Mouse (Mus musculus) c-Kit-positive CD71-positive TER-119-negative erythroid progenitor cells, embryonic 14.5 days (primary cell): ENCODE results near the gene Nudt22.
"Not testable (repeated sequence)": the region's sequence is repeated elsewhere in the genome, so short reads cannot be mapped to it uniquely, and the experiment has no call there.

Experiments
- DNase-seq: peaks from one replicate; pipeline ENCODE4 v3.0.0-alpha.2; 2013; ENCODE audit warnings: low read depth

Nudt22 gene

GRCm38 (mm10) chr19:6995255-6995991, 494 bp downstream of the Nudt22 start:
- no peak for DNase-seq

DNA sequence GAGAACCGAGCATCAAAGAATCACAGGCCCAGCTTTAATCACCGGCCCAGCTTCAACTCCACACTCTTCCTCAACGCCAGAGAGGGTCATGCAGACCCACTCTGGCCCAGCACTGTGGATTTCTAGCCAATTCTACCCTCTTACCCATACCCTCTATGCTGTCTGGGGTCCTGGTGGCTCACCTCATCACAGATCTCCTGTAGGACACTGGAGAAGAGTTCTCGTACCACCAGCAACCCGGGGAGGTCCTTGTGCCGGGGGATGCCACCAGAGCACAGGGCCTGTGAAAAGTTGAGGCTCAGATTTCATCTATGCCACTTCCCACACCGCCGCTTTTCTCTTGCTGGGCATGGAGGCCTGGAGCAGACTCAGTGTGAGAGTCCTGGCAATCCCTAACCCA, 1.4 kb downstream of the Nudt22 start:
- DNase-seq = no peak

DNA sequence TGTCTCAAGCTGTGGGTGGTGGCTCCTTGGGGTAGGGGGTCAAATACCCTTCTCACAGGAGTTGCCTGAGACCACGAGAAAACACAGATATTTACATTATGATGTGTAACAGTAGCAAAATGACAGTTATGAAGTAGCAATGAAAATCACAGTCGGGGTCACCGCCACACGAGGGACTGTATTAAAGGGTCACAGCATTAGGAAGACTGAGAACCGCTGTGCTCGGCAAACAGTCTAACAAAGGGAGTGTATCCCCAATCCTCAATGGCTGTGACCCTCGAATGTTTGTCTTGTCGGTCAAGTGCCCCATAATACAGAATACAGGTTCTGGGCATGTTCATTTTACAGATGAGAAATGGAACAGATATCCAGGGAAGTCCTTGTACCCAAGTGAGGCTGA, 1.9 kb downstream of the Nudt22 start:
- no peak for DNase-seq

GRCm38 (mm10) chr19:6993011-6993770, 2.7 kb downstream of the Nudt22 start:
- no peak for DNase-seq

- DNase-seq = peak; percentile 98
Observed at GRCm38 (mm10) chr19:6992011-6992858, 3.7 kb downstream of the Nudt22 start, which contains the start of gene Dnajc4. Dnajc4 (minus strand) TSS chr19:6992572.

- not testable (repeated sequence) for DNase-seq
Observed at GRCm38 (mm10) chr19:6991166-6991565, 4.8 kb downstream of the Nudt22 start.

DNA sequence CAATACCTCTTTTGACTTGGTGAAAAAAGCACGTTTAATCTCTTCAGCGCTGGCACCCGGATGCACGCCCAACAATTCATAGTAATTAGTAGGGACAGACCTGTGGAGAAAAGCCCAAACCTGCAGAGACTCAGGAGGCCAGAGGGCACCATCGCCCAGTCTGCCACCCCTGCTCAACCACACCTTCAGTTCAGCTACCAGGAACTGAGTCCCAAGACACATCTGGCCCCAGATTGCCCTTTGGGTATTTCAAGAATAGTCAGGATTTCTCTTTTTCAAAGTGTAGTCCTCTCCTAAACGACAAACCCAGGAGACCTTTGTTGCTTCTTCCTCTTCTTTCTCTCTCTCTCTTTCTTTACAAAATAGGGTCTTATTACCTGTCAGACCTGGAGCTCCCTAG, 5.2 kb downstream of the Nudt22 start:
- DNase-seq = no peak

DNA sequence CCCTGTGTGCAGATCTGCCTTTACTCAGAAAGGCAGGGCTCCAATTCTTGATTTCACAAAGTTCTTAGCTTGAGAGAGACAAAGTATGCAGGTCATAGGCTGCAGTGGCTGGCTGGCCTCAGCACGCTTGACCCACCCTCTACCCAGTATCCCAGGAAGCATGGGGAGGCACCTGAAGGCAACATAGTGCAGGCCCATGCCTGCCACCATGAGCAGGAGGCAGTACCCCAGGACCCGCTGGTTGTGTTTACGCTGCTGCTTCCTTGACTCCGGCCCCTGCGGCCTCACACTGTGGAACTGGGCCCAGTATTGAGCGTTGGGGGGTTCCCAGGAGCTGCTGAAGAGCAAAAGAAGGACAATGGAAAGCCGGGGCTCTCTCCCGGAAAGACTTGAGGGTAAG, 6.7 kb downstream of the Nudt22 start:
- no peak for DNase-seq

DNA sequence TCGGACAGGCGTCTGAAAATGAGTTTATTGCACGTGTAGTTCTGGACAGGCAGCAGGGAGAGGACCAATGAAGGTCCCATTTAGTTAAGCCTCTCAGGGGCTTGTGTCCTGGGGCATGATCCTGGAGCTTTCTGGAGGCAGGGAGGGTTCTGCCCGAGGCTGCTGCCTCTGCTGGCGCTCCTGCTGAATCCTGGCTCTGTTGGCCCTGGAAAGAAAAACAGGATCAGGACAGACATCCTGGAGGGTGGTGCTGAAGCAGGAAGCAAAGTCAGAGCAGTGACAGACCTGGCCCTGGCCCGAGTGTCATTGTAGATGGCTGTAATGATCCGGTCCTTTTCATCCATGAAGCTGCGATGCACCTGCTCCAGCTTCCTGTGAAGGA, 8.0 kb downstream of the Nudt22 start:
- no peak for DNase-seq

GRCm38 (mm10) chr19:6987061-6987903, 8.6 kb downstream of the Nudt22 start, which contains the start of gene Vegfb:
Vegfb (minus strand) TSS chr19:6987651.
- DNase-seq = no peak

DNA sequence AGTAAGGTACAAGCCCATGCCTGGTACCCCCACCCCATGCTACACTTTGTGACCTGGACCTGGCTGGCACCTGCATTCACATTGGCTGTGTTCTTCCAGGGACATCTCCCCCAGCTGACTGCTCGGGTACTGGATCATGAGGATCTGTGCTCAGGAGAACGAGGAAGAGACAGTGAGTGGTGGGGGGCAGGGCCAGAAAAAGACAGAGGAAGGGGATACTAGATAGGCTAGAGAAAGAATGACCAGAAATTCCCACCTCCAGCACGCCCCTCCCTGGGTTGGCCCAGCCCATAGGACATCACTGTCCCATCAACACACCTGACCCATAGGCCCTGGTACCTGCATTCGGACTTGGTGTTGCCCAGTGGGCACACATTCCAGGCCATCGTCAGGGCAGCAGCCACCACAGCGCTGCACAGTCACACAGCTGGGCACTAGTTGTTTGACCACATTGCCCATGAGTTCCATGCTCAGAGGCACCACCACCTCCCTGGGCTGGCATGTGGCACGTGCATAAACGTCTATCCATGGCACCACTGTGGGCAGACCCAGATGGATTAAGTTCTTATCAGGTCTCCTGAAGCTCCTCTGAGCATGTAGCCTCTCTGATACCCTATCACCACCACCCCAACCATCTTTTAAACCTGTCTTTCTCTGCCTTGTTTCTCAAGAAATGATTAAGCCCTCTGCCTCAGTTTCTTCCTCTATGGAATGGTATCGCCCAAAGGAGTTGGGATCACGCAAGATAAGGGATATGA, 9.8 kb downstream of the Nudt22 start:
- no peak for DNase-seq

- DNase-seq = no peak
Observed at GRCm38 (mm10) chr19:6985300-6985699, 10.6 kb downstream of the Nudt22 start.

GRCm38 (mm10) chr19:6983621-6984020, 12.3 kb downstream of the Nudt22 start:
- no peak for DNase-seq

DNA sequence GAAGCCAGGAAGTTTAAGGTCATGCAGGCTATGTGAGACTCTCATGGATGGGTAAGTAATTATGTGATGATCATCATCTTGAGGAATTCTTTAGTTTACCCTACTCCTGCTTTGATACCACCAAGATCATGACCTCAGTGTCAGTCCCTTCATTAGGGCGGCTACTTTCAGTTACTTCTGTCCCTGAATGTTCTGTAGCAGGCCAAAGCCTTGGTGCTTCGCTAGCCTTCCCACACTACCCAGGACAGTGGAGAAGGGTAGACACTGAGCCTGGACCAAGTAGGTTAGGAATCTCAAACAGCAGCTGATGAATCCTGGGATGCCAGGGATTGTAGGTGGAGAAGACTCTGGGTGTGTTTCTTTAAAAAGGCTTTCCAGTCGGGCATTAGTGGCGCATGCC, 14.5 kb downstream of the Nudt22 start:
- no peak for DNase-seq

GRCm38 (mm10) chr19:6980381-6981093, 15.4 kb downstream of the Nudt22 start, which contains the start of gene Fkbp2:
Fkbp2 (minus strand) TSS chr19:6980501.
- peak; percentile 97 for DNase-seq

DNA sequence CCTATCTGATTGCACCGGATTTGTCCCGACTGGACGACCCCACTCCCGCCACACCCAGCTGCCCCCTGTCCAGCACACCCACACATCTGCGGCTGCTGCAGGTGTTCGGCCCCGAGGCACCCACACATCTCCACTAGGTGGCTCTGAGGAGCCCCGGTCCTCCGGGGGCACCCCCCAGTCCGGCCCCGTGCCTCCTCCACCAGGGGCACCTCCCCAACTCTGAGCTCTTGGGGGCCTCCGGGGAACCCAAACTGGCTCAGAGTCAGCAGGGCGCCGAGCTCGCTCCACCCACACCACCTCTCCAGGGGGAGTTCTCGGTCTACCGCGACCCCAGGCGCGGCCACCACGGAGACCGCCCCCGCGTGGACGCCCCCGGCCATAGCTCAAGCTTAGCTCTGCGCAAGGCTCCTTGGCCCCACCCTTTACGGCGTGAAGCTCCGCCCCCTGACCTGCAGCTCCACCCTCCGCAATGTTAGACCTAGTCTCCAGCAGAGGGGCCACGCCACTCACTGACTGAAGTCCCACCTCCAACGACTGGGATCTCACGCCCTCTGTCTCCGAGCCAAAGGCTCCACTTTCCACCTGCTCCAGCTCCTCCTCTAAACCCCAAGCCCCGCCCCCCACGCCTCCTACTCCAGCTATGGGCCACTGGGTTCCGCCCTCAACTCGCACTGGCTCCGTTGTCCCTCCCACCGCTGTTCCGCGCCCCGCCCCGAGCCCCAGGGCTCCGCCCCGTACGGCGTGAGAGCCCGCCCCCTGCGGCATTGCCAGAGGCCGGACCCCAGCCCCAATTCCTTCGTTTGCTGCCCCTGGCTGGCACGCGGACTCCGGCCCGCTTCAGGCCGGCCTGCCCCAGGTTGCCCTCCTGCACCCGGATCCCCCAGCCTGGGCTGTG, 16.2 kb downstream of the Nudt22 start:
- peak; percentile 99 for DNase-seq

DNA sequence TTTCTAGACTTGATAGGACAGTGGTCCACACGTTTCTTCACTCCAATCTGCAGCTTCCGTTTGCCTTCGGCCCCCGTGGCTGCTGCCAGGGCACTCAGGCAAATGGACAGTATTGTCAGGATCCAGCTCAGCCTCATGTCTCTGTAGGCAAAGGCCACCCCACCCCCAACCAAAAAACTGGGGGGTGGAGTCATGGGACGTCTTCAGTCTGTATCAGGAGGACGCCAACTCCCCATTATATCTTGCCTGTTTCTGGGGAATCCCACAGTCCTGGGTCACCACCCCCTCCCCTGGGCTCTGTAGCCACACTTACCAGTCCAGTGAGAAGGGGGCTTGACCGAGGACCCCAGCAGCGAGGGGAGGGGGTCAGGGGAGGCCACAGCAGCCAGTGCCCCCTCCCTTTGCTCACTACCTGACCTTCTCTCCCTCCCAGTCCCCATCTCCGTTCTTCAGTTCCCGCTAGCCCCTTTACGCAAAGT, 16.9 kb downstream of the Nudt22 start:
- peak; percentile 80 for DNase-seq

GRCm38 (mm10) chr19:6978639-6978974, 17.3 kb downstream of the Nudt22 start:
- DNase-seq = no peak
